Mouse (Mus musculus): ENCODE measurements at regions not wholly inside any gene's neighbourhood (a gene's known extent, or its start where the extent isn't known, plus 50 kb on each side); places are given as distances from the start of the nearest gene placed in this dataset.

- no peak for ATAC-seq (ENCODE audit: low FRiP score)
- Histone ChIP-seq H3K27me3 (ENCODE audit: control insufficient read depth, insufficient read depth, low read length) (no peaks in the 10 kb centered on the region; the same call in 1 of the 2 replicates), H3K9me3 (ENCODE audit: control insufficient read depth, low read length) (no peaks in the 10 kb centered on the region), H3K9ac (ENCODE audit: low read length) (no peak overlapping the region), H3K4me3 (ENCODE audit: low read depth, low read length) (no peak overlapping the region), H3K4me2 (no peak overlapping the region), H3K4me1 (ENCODE audit: control insufficient read depth, insufficient read depth, low read length) (peaks cover 7% of the 10 kb centered on the region), H3K27ac (ENCODE audit: low read depth, low read length) (no peak overlapping the region), H3K36me3 (ENCODE audit: control insufficient read depth, insufficient read depth, low read length) (no peaks in the 10 kb centered on the region)
- 72% methylated on average over 8 of the region's 8 CpGs for WGBS
- no peak for DNase-seq (ENCODE audit: low spot score, missing footprints)
Observed at GRCm38 (mm10) chr17:45889451-45889850, 142.7 kb downstream of the Vegfa start.

- Histone ChIP-seq H3K9ac (ENCODE audit: low read length) (no peak overlapping the region), H3K9me3 (ENCODE audit: control insufficient read depth, low read length) (no peaks in the 10 kb centered on the region), H3K4me3 (ENCODE audit: low read depth, low read length) (no peak overlapping the region), H3K4me1 (ENCODE audit: control insufficient read depth, insufficient read depth, low read length) (peaks cover 7% of the 10 kb centered on the region), H3K27me3 (ENCODE audit: control insufficient read depth, insufficient read depth, low read length) (no peaks in the 10 kb centered on the region; the same call in 1 of the 2 replicates), H3K27ac (ENCODE audit: low read depth, low read length) (no peak overlapping the region), H3K36me3 (ENCODE audit: control insufficient read depth, insufficient read depth, low read length) (no peaks in the 10 kb centered on the region), H3K4me2 (no peak overlapping the region)
- no peak for ATAC-seq (ENCODE audit: low FRiP score)
- WGBS, result 69% methylated on average over 6 of the region's 7 CpGs
- DNase-seq (ENCODE audit: low spot score, missing footprints), result no peak
Observed at GRCm38 (mm10) chr17:45889051-45889450, 143.1 kb downstream of the Vegfa start.

GRCm38 (mm10) chr17:45886420-45887049 lies 145.6 kb downstream of the Vegfa start:
- H3K4me2 ChIP-seq, result no peak overlapping the region
- no peak overlapping the region for H3K9ac ChIP-seq (ENCODE audit: low read length)
- no peaks in the 10 kb centered on the region for H3K9me3 ChIP-seq (ENCODE audit: control insufficient read depth, low read length)
- H3K36me3 ChIP-seq (ENCODE audit: control insufficient read depth, insufficient read depth, low read length), result no peaks in the 10 kb centered on the region
- DNase-seq (ENCODE audit: low spot score, missing footprints) (peak; percentile 89), ATAC-seq (ENCODE audit: low FRiP score) (peak; percentile 50; the same call in 1 of the 2 replicates)
- no peak overlapping the region for H3K4me3 ChIP-seq (ENCODE audit: low read depth, low read length)
- H3K27ac ChIP-seq (ENCODE audit: low read depth, low read length), result no peak overlapping the region
- WGBS, result 6% methylated on average over 17 of the region's 17 CpGs
- H3K4me1 ChIP-seq (ENCODE audit: control insufficient read depth, insufficient read depth, low read length), result peaks cover 7% of the 10 kb centered on the region
- no peaks in the 10 kb centered on the region; the same call in 1 of the 2 replicates for H3K27me3 ChIP-seq (ENCODE audit: control insufficient read depth, insufficient read depth, low read length)

- Histone ChIP-seq H3K27me3 (ENCODE audit: control insufficient read depth, insufficient read depth, low read length) (no peaks in the 10 kb centered on the region; the same call in 1 of the 2 replicates), H3K9ac (ENCODE audit: low read length) (no peak overlapping the region), H3K4me1 (ENCODE audit: control insufficient read depth, insufficient read depth, low read length) (peaks cover 7% of the 10 kb centered on the region), H3K4me3 (ENCODE audit: low read depth, low read length) (no peak overlapping the region), H3K36me3 (ENCODE audit: control insufficient read depth, insufficient read depth, low read length) (no peaks in the 10 kb centered on the region), H3K9me3 (ENCODE audit: control insufficient read depth, low read length) (no peaks in the 10 kb centered on the region), H3K4me2 (no peak overlapping the region), H3K27ac (ENCODE audit: low read depth, low read length) (no peak overlapping the region)
- DNase-seq (ENCODE audit: low spot score, missing footprints) (peak; percentile 85), ATAC-seq (ENCODE audit: low FRiP score) (no peak)
- WGBS, result 71% methylated on average over 24 of the region's 24 CpGs
Observed at GRCm38 (mm10) chr17:45885461-45886336, 146.5 kb downstream of the Vegfa start.

- H3K4me3 ChIP-seq (ENCODE audit: low read depth, low read length), result no peak overlapping the region
- H3K27ac ChIP-seq (ENCODE audit: low read depth, low read length), result no peak overlapping the region
- H3K9me3 ChIP-seq (ENCODE audit: control insufficient read depth, low read length), result no peaks in the 10 kb centered on the region
- ATAC-seq (ENCODE audit: low FRiP score) (no peak), DNase-seq (ENCODE audit: low spot score, missing footprints) (no peak)
- no peaks in the 10 kb centered on the region; the same call in 1 of the 2 replicates for H3K27me3 ChIP-seq (ENCODE audit: control insufficient read depth, insufficient read depth, low read length)
- H3K36me3 ChIP-seq (ENCODE audit: control insufficient read depth, insufficient read depth, low read length), result no peaks in the 10 kb centered on the region
- no peak overlapping the region for H3K4me2 ChIP-seq
- H3K9ac ChIP-seq (ENCODE audit: low read length), result no peak overlapping the region
- WGBS, result 81% methylated on average over 9 of the region's 9 CpGs
- peaks cover 7% of the 10 kb centered on the region for H3K4me1 ChIP-seq (ENCODE audit: control insufficient read depth, insufficient read depth, low read length)
Observed at GRCm38 (mm10) chr17:45884021-45884722, 148.0 kb downstream of the Vegfa start.

- no peak overlapping the region for H3K4me3 ChIP-seq (ENCODE audit: low read depth, low read length)
- H3K27ac ChIP-seq (ENCODE audit: low read depth, low read length), result no peak overlapping the region
- H3K4me1 ChIP-seq (ENCODE audit: control insufficient read depth, insufficient read depth, low read length), result peaks cover 7% of the 10 kb centered on the region
- no peak overlapping the region for H3K9ac ChIP-seq (ENCODE audit: low read length)
- DNase-seq (ENCODE audit: low spot score, missing footprints) (no peak), ATAC-seq (ENCODE audit: low FRiP score) (no peak)
- H3K9me3 ChIP-seq (ENCODE audit: control insufficient read depth, low read length), result no peaks in the 10 kb centered on the region; the same call in 1 of the 2 replicates
- WGBS, result 77% methylated on average over 3 of the region's 3 CpGs
- no peaks in the 10 kb centered on the region for H3K36me3 ChIP-seq (ENCODE audit: control insufficient read depth, insufficient read depth, low read length)
- no peak overlapping the region for H3K4me2 ChIP-seq
- no peaks in the 10 kb centered on the region; the same call in 1 of the 2 replicates for H3K27me3 ChIP-seq (ENCODE audit: control insufficient read depth, insufficient read depth, low read length)
Observed at GRCm38 (mm10) chr17:45882682-45883081, 149.0 kb upstream of the 1600014C23Rik start.

GRCm38 (mm10) chr17:45881284-45881683 lies 147.6 kb upstream of the 1600014C23Rik start:
- DNase-seq (ENCODE audit: low spot score, missing footprints) (no peak), ATAC-seq (ENCODE audit: low FRiP score) (no peak)
- WGBS, result 95% methylated on average over 9 of the region's 9 CpGs
- no peaks in the 10 kb centered on the region for H3K27me3 ChIP-seq (ENCODE audit: control insufficient read depth, insufficient read depth, low read length)
- no peak overlapping the region for H3K4me2 ChIP-seq
- no peak overlapping the region for H3K9ac ChIP-seq (ENCODE audit: low read length)
- no peaks in the 10 kb centered on the region; the same call in 1 of the 2 replicates for H3K9me3 ChIP-seq (ENCODE audit: control insufficient read depth, low read length)
- no peak overlapping the region for H3K4me3 ChIP-seq (ENCODE audit: low read depth, low read length)
- H3K27ac ChIP-seq (ENCODE audit: low read depth, low read length), result no peak overlapping the region
- peaks cover under 1% of the 10 kb centered on the region; the same call in 1 of the 2 replicates for H3K4me1 ChIP-seq (ENCODE audit: control insufficient read depth, insufficient read depth, low read length)
- no peaks in the 10 kb centered on the region for H3K36me3 ChIP-seq (ENCODE audit: control insufficient read depth, insufficient read depth, low read length)

GRCm38 (mm10) chr17:45880761-45881160 lies 147.1 kb upstream of the 1600014C23Rik start:
- ATAC-seq (ENCODE audit: low FRiP score), result no peak
- WGBS, result 88% methylated on average over 6 of the region's 6 CpGs

More at GRCm38 (mm10) chr17:45880761-45881160, 147.1 kb upstream of the 1600014C23Rik start:
- no peak overlapping the region for H3K4me3 ChIP-seq (ENCODE audit: low read depth, low read length)
- no peaks in the 10 kb centered on the region for H3K27me3 ChIP-seq (ENCODE audit: control insufficient read depth, insufficient read depth, low read length)
- H3K9ac ChIP-seq (ENCODE audit: low read length), result no peak overlapping the region
- no peak for DNase-seq (ENCODE audit: low spot score, missing footprints)
- no peaks in the 10 kb centered on the region; the same call in 1 of the 2 replicates for H3K9me3 ChIP-seq (ENCODE audit: control insufficient read depth, low read length)
- no peak overlapping the region for H3K27ac ChIP-seq (ENCODE audit: low read depth, low read length)
- no peak overlapping the region for H3K4me2 ChIP-seq
- no peaks in the 10 kb centered on the region for H3K4me1 ChIP-seq (ENCODE audit: control insufficient read depth, insufficient read depth, low read length)
- no peaks in the 10 kb centered on the region for H3K36me3 ChIP-seq (ENCODE audit: control insufficient read depth, insufficient read depth, low read length)
